Mouse (Mus musculus) left cerebral cortex, postnatal 36 days (tissue): Measurements from ENCODE around the gene Cxcl15. TPM values are rescaled to one million over a fixed set of nuclear protein-coding genes. Genes with fewer than 3 reads are reported as not detected.
"Not testable (repeated sequence)": the region's sequence is repeated elsewhere in the genome, so short reads cannot be mapped to it uniquely, and the experiment has no call there.

Experiments used
- DNase-seq, 2 experiments: peaks; one replicate each; pipeline ENCODE4 v3.0.0; 2021 to 2022; ENCODE audit warnings: low spot score in 2 of 2, mixed read lengths in 1 of 2
- intact Hi-C: fragments of 180-260 bp; cut with DNase I; formaldehyde crosslinking; loops from one replicate; pipeline ENCODE4 v1.15.1; 2025
- total RNA-seq, 2 experiments: library from RNA; stranded (reverse); gene quantifications; 2 replicates each; pipeline ENCODE4 v1.2.3; 2021

The Cxcl15 gene
- total RNA-seq, 2 experiments from 2014 or later = not detected

DNA sequence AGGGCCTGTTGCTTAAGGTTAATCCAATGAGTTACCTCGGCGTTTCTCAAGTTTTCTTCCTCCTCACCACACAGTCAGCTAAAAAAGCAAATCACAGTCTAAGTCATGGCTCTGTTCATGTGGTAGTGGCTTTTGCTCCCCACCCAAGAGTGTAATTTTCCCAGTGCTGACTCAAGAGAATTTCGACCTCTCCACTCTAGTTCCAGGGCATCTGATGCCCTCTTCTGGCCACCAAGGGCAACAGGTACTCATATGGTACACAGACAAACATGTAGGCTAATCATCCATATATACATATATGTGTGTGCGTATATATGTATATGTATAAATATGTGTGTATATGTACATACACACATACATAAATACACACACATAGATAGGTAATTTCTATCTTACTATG lies 6.2 kb upstream of the Cxcl15 start:
- DNase-seq = no peak
- intact Hi-C loops = loop anchor here (5.0 kb wide), 1 partner anchor 126 kb away; no protein-coding TSS in a partner anchor

DNA sequence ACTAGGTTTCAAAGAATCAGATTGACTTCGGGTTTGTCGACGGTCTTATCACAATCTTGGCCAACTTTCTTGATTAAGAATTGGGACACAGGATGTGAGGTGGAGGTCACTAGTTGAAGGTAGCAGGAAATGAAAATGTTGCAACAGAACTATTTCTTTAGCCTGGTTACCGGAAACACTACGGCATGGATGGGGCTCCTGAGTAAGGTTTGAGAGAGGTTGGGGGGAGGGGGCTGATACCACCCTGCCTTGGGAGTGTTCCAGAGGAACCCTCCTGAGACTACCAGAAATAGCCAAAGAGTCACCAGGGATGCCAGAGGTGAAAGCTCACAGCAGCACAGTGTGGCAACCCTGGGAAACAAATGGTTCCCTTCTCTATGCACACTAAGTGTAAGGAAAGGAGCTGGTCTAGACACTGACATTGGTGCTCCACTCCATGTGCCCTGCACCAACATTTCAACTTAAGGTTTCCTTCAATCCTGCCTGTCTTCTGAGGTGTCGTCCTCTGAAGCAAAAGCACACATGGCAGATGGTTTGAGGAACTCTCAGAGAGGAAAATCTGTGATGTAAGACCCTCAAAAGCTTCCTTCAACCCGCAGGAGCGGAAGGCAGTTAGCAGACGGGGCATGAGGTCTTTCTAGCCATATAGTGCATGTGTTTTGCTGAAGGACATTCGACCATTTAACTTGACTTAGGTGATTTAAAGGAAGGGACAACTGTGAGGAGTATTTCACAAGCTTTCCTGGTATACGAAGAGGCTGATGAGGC lies 4.8 kb upstream of the Cxcl15 start:
- intact Hi-C loops = loop anchor here (5.0 kb wide), 1 partner anchor 127 kb away; no protein-coding TSS in a partner anchor
- DNase-seq = no peak

DNA sequence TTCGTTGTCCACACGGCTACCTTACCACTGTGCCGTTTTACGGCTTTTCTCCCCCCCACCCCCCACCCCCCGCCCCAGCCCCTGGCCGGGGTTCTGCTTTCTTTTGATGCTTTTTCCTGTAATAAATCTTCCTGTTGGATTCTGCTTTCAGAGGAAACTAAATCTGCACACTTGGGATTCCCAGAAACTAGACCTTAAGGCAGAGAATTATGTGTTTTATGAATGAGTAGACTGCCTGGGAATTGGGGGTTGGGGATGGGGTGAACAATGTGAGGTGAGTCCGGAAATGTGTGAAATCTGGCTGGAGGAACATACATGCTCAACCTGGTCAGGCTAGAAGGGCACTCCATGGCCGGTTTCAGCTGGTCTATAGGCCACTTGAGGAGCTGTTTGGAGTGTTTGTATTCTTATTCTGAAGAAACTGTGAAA lies 4.2 kb upstream of the Cxcl15 start:
- intact Hi-C loops = no loop called here
- DNase-seq = no peak

DNA sequence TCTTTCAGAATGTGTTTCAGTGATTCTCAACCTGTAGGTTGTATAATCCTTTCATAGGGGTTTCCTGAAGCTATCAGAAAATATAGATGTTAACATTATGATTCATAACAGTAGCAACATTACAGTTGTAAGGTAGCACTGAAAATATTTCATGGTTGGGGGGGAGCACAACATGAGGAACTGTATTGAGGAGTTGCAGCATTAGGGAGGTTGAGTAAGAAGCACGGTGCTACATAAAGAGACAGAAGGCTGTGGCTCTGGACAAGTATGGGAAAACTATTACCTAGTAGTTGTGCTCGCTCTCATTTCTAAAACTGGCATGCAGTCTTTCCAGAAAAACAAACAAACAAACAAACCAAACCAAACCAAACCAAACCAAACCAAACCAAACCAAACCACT lies 1.1 kb downstream of the Cxcl15 start:
- DNase-seq = not testable (repeated sequence)

DNA sequence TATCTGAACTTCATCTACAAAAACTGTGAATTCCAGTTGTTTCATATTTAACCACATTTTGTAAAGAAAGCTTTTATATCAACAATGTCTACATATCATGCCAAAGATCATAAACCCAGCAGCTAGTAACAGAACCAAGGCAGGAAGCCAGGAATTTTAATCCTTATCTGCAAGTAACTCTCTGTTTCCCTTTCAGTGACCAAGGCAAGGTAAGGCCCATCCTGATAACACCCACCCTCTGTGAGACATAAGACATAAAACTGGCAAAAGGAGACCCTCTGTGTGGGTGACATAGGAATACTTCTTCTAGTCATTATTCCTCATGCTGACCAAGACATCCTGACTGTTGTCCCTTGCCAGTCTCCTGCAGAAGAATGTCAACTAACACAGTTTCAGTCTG lies 10.2 kb downstream of the Cxcl15 start:
- intact Hi-C loops = no loop called here
- DNase-seq = no peak

More for the DNA sequence above, 1.1 kb downstream of the Cxcl15 start:
- intact Hi-C loops = not testable (repeated sequence)

DNA sequence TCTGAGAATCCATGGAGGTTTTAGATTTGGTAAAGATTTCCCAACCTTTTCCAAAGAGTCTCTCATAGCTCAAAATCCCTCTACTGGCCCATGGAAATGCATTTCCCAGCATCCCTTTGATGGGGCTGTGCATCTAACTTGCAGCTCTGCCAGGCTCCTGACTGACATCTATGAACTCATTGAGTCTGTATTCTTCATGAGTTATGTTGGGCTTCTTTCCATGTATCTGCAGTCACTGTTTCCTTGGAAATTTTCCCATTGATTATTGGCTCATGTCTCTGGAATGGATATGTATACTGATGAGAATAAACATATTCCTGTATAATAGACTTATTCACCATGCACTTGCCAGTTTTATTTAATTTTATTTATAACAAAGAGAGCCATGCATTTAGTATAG lies 11.7 kb downstream of the Cxcl15 start:
- intact Hi-C loops = no loop called here
- DNase-seq = no peak

DNA sequence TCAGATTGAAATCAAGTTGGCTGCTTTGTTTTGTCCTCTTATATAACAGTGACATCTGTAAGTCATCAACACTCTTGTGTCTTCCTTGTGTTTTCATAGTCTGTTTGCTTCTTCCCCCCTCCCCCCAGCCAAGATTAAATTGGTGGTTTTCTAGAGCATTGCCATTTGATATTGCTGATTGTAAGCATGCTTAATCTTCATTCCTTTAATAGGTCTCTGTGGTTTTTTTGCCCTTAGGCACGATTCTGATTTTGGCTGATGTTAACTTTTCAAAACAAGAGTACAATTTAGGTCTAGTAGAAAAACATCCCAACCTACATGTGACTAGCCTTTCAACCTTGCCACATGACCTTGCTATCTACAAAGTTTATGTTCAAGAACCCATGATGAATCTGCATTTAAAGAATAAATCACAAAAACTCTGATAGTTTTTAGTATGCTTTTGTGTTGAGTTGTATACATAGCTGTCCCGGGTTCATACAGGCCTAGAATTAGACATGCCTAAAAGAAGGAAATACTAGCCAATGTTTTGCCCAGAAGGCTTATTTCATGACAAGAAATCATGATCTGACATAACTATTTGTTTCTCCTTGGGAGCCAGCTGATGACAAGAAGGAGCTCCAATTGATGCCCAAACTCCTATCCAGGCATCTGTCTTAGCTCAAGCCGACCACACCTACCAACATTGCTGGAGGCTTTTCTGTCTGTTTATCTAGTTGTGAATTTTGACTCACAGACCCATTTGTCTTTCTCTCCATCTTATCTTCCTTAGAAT lies 13.0 kb downstream of the Cxcl15 start:
- DNase-seq = no peak
- intact Hi-C loops = no loop called here

DNA sequence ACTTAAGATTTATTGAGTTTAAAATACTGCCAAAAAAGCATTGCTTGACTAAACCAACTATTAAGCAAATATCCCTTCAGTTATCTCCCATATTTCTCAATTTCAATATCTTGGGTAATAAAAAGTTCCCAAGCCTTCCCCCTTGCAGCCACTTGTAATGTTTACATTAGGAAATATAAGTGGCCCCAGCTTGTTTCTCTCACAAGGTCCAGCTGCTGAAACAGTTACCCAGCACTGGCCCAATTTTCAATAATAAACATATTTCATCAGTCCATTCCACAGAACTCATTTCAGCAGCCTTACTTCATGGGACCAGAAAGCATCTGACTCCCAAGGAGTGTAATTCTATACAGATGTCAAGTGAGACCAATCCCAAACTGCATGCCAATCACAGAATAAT lies 25.4 kb downstream of the Cxcl15 start:
- no peak for DNase-seq
- intact Hi-C loops = no loop called here

DNA sequence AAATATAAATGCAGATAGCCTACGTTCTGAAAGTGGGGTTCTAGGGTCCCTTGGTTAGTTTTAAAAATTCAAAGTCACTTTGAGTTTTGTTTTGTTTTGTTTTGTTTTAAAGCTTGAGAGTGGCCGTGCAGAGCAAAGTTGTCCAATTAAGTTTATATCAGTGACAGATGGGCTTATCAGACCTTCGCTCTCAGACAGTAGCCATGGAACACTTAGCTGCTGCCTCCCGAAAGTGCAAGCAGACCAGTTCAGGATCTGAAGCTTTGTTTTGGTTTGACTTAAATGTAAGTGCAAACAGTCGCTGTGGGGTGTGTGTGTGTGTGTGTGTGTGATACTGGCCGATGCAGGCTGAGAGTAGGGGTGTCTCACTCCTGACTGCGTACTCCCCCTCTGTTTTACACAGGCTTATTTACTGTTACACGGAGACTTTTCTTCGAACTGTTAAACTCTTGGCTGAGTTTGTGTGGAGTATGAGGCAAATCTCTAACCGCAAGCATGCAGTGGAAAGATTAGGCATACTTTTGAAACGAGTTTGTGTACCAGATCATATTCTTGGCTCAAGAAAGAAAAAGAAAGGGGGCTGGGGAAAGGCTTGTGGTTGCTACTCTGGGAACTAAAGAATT lies 37.9 kb downstream of the Cxcl15 start:
- intact Hi-C loops = no loop called here

DNA sequence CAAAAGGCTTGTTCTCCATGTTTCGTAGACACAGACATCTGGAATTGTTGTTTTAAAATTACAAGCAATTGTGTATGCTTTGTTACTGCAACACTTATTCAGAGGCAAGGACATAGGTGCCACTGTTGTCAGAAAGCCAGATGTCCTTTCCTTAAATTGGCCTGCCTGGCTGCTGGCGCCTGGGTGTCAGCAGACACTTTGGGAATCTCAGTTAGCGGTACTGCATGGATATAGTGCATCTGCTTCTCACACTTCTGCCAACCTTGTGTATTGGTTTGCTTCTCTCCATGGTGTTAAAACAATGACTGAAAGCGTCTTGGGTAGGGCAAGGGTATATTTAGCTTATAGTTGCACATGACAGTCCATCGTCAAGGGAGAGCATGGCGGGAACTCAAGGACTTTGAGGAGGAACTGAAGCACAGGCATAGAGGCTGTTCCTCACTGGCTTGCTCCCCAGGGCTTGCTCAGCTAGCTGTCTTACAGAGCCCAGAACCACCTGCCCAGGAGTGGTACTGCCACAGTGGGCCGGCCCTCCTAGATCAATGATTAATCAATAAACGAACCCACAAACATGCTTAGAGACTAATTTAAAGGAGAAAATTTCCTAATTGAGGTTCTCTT lies 38.5 kb downstream of the Cxcl15 start:
- intact Hi-C loops = no loop called here
- no peak for DNase-seq

More for the DNA sequence above, 37.9 kb downstream of the Cxcl15 start:
- DNase-seq = no peak

DNA sequence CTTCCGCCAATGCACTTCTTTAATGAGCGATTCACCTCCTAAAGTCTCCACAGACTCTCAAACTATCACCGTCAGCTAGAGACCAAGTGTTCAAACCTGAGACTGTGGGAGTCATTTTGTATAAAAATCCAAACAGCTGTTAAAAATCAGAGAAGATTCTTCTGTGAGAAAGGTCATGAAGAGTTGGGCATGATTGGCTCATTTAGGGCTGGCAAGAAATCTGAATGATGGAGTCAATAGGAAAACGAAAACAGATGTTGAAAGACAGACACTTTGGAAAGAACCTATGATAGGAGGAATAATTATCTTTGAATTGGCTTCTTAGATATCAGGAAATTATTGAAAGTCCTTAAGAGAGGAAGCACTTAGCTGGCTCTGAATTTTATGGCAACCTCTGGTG lies 40.1 kb downstream of the Cxcl15 start:
- intact Hi-C loops = no loop called here
- DNase-seq = no peak

DNA sequence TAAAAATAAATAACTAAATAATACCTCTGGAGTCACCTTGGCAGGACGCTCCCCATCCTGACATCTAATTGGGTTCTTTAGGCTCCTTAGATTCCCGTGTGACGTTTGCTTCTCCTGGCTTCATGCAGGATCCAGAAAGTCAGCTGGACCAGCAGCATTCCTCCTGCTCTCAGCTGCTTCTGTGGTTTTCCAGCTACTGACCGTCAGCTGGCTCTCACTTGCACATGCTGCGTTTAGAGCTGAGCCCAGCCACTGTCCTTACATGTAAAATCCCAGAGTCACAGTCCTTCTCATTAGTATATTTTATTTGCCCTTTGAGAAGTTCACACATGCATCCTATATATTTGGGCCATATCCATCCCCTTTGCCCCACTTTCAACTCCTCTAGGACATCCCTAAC lies 44.2 kb downstream of the Cxcl15 start:
- intact Hi-C loops = no loop called here
- DNase-seq = no peak

DNA sequence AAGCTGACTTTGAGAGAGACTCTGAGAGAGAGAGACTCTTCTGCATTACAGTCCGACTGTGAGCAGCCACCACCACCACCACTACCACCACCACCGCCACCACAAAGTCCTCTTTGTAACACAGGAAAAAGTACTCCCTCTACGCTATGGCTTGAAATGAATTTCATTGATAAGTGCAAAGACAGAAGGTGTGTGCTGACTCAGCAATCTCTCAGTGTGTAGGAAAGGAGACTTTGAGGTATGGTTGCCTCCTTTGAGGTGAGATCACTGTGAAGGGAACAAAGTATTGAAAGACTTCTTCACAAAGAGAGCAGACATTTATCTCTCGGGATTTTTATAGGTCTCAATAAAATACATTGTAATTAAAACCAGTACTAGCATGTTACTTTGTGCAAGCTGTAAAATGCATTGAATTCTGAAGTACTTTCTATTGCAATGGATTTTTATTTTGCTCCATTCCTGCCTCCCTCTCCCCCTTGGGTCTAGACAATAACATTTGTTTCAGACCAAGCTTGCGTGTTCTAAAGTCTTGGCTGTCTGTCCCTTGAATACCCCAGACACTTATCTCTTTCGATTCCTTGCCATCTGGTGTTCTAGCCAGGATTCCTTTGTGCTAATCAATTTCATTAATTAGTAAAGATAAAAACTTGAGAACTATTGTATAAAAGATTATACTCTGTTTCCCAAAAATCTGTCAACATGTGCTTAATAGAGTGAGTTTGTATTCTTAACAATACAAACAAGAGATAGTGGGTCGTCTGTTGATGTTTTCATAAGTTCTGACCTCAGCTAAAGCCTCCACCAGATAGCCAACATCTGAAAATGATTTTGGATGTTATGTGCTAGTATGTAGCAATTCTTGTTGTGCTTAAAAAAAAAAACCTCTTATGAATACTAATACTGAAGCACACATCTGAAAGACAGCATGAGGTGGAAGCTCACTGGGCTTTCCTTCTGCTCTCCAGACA lies 46.9 kb downstream of the Cxcl15 start:
- intact Hi-C loops = no loop called here
- no peak for DNase-seq

DNA sequence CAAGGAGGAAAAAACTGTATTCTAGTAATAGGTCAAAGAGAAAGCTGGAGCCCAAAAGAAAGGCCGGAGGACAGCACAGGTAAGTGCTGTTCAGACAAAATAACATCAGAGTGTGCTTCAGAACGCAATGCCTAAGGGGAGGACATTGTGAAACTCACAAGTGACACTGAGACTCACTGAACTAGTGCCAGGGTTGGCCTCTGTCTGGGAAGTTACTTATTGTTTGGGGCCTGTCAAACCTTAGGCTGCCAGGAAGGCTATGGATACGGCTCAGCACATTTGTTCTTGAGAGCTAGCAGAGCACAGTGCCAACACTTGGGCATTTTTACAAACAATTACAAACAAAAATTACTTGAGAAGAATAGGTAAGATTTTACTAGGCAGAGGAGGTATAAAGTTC lies 49.6 kb downstream of the Cxcl15 start:
- intact Hi-C loops = no loop called here
- no peak for DNase-seq

DNA sequence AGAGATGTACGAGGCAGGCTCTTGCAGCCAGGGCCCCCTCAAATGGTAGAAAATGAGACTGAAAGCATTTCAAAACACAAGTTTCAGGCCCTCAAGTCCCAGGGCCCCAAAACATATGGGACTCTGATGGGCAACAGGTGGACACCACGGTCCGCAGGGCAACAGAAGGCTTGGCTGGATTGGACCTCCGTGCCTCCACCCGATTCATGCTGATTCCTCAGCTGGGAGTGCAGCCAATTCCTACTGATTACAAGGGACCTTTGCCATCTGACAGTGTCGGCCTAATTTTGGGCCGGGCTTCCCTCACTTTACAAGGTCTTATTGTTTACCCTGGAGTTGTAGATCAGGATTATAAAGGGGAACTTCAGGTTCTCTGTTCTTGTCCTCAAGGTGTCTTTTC lies 55.8 kb downstream of the Cxcl15 start:
- DNase-seq, intact Hi-C loops: not testable (repeated sequence)

DNA sequence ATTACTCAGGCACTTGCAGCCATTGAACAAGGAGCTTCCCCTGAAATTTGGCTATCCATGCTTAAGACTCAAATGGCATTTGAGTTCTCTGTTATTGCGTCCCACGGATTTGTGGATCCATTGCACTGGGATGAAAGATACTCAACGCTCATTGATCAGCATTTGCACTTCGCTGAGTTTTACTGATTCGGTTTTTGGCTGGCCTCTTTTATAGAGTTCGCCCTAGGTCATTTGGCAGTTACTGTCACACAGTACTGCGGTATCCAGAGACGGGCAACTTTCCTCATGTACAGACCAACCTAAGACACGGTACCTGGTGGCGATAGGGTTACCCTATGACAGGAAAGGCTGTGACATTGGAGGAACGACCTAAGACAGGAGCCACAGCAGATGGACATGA lies 57.1 kb downstream of the Cxcl15 start:
- intact Hi-C loops, DNase-seq: not testable (repeated sequence)
